Mouse (Mus musculus): Measurements from ENCODE around the gene Apob.
A peak's percentile ranks its signal among the peaks of the same experiment; 100 is the strongest.
"Not testable (repeated sequence)": the region's sequence is repeated elsewhere in the genome, so short reads cannot be mapped to it uniquely, and the experiment has no call there.

Gene Apob

GRCm38 (mm10) chr12:7977466-7978189 lies at the start of gene Apob:
TSS of gene Apob (plus strand) at chr12:7977648.
- no peak for DNase-seq (ENCODE audit: low spot score)

DNA sequence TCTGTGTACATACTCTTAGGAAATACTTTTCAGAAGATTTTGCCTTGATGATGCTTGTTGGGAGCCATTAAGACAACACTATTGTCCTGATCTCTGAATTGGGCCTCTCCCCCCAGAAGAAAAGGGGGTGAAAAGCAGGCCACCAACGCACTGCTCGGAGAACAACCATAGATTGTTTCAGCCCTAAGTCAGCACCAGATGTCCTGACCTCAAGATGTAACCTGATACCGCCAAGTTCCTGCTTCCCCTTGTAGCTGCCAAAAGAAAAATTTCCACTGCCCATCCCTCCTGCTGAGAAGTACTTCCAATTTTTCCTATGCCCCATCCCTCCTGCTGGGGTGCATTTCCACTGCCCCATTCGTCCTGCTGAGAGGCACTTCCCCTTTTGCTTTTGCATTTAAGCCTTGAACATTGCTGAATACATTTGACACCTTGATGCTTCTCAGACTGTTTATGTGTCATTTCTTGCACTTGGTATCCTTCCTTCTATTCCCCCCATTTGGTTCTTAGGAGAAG lies 45.0 kb upstream of the Apob start:
- no peak for DNase-seq (ENCODE audit: low spot score)

- no peak for DNase-seq (ENCODE audit: low spot score)
Measured at GRCm38 (mm10) chr12:7950098-7950745, 27.2 kb upstream of the Apob start.

- no peak for DNase-seq (ENCODE audit: low spot score)
Measured at GRCm38 (mm10) chr12:7958851-7959250, 18.6 kb upstream of the Apob start.

DNA sequence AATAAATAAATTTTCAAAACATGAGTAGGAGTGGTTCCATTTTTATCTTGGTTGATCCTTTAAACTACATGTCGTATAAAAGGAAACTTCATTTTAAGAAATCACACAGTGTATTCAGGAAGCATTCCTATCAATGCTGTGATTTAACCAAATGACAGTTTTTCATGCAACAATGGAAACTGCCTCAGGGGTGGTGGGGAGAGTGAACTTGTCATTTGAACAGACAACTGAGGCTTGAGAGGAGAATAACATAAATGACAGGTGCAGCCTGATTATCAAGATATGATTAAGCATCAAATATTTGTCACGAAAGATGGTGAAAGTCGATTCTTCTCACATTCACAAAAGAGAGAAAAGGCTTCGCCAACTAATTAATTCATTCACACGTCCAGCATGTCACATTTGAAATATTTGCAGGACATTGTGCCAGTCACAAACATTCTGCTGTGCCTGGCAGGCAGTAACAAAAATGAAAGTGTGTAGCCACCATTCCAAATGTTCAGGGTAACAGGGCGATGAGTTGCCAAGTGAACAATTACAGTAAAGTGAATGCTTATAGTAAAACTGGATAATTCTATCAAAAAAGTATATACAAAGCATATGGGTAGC lies 18.0 kb upstream of the Apob start:
- DNase-seq (ENCODE audit: low spot score), result no peak

DNA sequence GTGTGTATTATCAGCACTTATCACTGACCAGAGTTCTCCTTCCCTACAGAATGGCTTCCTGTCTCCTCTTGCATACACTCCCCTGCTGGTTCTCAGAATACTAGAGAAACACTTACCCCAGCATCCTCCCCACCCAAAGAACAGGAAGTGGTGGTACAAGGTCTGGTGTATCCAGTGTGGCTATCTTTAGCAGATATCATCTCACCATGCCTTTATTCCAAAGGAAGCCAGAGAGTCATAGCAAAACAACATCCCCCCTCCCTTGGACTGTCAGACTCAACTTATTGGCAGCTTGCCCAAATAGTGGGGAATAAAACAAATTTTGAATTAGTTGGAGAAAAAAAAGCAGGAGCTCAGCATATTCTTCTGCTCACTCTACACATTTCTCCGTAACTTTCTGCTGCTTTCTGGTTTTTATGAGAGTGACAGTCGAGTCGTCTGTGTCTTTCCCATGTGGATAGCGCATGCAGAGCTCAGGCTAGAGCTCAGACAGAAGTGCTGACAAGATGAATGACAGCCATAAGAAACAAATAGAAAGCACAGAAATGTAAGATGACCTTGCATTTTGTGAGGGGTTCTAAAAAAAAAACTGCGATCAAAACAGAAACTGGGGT lies 15.0 kb upstream of the Apob start:
- no peak for DNase-seq (ENCODE audit: low spot score)

DNA sequence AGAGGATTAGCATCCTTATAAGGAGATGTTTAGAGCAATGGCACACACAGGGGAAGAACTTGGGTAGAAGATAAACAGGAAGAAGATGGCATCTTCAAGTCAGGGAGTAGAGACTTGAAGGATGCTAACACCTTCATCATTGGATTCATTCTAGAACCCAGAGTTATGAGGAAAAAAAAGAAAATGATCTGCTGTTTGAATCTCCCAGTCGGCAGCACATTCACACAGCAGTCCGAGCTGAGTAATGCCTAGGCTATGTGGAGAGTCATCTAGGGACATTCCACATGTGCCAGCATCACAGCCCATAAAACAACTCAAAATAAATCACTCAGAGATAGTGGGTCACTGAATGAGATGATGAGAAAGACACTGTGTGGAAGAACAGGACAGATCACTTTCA lies 10.2 kb upstream of the Apob start:
- DNase-seq (ENCODE audit: low spot score), result no peak

- no peak for DNase-seq (ENCODE audit: low spot score)
Measured at GRCm38 (mm10) chr12:7970301-7970700, 7.1 kb upstream of the Apob start.

DNA sequence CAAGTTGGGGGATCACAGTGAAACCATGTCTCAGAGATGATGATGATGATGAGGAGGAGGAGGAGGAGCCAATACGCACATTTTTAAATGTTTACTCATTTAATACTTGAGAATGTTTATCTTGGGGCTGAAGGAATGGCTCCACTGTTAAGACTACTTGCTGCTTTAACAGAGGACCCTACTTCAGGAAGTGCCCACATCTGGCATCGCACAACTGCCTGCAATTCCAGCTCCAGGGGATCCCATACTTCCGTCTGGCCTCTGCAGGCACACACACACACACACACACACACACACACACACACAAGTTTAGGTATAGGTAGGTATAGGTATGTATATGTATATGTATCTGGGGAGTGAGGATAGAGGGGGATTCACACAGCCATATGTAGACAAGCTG lies 6.6 kb upstream of the Apob start:
- no peak for DNase-seq (ENCODE audit: low spot score)

DNA sequence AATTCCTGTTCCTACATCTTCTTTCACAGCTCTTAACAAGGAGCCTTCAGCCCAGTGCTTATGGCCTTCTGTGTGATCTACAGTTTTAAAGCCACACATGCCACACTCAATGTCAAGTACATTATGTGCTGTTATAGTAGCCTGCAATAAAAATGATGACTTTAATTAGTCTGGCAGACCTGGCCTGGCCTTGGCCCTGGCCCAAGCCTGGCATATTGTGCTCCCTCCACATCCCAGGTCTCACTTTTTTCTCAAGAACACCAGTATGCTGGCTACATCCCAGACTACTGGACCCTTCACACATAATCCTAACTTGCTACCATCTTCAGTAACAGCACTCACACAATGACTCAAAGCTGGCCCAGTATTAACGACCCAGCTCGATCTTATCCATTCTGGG lies 5.7 kb upstream of the Apob start:
- DNase-seq (ENCODE audit: low spot score), result no peak

DNA sequence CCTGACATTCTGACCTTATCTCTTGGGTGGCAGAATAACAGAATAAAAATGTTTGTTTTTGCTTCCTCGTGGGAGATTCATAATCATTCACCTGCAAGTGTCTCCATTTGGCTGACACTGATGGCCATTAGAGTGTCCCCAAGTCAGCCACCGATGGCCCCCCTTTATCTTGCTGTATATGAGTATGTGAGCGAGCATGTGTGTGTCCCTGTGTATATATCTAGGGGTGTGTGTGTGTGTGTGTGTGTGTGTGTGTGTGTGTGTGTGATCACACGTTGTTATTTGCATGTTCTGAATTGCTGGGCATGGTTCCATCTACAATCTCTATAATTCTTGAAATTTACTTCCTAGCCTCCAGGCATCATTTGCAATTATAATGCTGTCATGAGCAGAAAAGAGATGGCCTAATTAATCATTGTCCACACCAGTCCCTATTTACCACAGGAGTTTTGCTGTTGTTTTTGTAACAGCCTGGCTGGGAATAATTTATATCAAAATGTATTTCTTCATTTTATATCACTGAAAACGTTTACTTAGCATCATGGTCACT lies 3.6 kb upstream of the Apob start:
- no peak for DNase-seq (ENCODE audit: low spot score)

GRCm38 (mm10) chr12:7978190-7978884 lies 889 bp downstream of the Apob start:
- DNase-seq (ENCODE audit: low spot score), result peak; percentile 57

GRCm38 (mm10) chr12:7984411-7984810 lies 7.0 kb downstream of the Apob start:
- no peak for DNase-seq (ENCODE audit: low spot score)

GRCm38 (mm10) chr12:7990804-7991203 lies 13.4 kb downstream of the Apob start:
- peak; percentile 56 for DNase-seq (ENCODE audit: low spot score)

DNA sequence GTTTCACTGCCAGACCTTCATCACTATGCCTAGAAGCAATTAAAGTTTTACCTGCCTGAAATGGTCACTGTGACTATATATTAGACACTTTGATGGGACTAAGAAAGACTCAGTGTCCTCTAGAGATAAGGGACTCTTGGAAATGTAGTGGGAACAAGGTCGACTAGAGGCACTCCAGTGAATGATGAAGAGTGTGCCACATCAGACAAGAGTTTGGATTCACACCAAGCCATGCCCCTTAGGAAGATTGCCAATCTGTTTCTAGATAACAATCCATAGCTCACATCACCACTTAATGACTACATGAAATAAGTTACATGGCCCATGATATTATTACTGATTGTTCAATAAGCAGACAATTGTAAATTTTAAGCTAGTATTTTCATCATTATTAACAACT lies 14.1 kb downstream of the Apob start:
- no peak for DNase-seq (ENCODE audit: low spot score)

DNA sequence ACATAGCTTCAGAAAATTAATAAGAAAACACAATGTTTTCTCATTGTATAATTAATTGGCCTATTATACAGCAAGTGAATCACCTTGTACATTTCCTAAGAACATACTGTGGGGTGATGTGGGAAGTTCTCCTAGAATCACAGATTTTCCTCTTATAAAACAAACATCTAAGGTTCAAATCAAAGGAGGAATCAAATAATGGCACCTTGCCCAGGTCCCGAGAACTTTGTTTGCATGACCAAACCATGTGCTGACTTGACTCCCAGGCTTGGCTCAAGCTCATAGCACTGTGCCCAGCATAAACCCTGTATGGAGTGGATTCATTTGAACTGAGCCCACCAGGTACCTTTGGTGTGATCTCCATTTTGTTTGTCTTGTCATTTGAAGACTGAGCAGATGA lies 43.5 kb downstream of the Apob start:
- no peak for DNase-seq (ENCODE audit: low spot score)

- no peak for DNase-seq (ENCODE audit: low spot score)
Measured at GRCm38 (mm10) chr12:8029520-8029919, 52.1 kb downstream of the Apob start.

- DNase-seq (ENCODE audit: low spot score), result no peak
Measured at GRCm38 (mm10) chr12:8030057-8030456, 52.6 kb downstream of the Apob start.

DNA sequence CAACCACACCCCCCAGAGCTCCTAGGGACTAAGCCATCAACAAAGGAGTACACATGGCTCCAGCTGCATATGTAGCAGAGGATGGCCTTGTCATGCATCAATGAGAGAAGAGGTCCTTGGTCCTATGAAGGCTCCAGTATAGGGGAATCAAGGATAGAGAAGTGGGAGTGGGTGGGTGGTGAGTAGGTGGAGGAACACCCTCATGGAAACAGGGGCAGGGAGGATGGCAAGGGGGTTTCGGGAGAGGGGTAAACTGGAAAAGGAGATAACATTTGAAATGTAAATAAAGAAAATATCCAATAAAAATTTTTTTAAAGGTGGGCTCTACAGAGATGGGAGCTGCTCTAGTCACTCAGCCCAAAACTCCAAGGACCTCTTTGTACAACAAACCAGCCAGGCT lies 53.7 kb downstream of the Apob start:
- DNase-seq (ENCODE audit: low spot score), result not testable (repeated sequence)

- no peak for DNase-seq (ENCODE audit: low spot score)
Measured at GRCm38 (mm10) chr12:8031595-8032358, 54.3 kb downstream of the Apob start.

DNA sequence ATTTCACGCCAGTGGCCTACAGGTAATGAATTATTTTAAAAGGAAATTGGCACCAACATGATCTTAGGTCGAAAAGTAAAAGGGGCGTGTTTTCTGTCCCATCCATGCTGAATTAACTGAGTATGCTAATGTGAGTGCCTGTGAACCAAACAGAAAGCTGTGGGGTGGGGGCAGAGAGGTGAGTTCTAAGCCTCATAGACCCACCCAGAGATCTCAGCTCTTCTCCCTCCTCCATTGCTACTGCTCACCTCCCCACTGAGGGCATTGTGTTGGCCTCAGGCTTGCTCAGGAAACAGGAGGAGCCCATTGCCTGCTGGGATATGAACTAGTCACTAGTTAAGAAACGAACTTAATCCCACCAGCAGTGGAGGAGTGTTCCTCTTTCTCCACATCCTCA lies 54.9 kb downstream of the Apob start:
- DNase-seq (ENCODE audit: low spot score), result no peak

Data from urinary bladder, postnatal 25 days (tissue).